Mouse (Mus musculus) layer of hippocampus, adult 18-20 months (tissue): ENCODE measurements around the gene Zfp277. TPM values are rescaled to one million over a fixed set of nuclear protein-coding genes. Genes with fewer than 3 reads are reported as not detected.

Experiments used
- DNase-seq, 2 experiments: peaks; one replicate each; pipeline ENCODE4 v3.0.0; 2022; ENCODE audit warnings: low spot score in 2 of 2
- total RNA-seq, 2 experiments: library from RNA; stranded (reverse); gene quantifications; 2 replicates each; pipeline ENCODE4 v1.2.3; 2021

Gene Zfp277
- total RNA-seq, 2 experiments from 2014 or later = 24.0 to 26.2 TPM

DNA sequence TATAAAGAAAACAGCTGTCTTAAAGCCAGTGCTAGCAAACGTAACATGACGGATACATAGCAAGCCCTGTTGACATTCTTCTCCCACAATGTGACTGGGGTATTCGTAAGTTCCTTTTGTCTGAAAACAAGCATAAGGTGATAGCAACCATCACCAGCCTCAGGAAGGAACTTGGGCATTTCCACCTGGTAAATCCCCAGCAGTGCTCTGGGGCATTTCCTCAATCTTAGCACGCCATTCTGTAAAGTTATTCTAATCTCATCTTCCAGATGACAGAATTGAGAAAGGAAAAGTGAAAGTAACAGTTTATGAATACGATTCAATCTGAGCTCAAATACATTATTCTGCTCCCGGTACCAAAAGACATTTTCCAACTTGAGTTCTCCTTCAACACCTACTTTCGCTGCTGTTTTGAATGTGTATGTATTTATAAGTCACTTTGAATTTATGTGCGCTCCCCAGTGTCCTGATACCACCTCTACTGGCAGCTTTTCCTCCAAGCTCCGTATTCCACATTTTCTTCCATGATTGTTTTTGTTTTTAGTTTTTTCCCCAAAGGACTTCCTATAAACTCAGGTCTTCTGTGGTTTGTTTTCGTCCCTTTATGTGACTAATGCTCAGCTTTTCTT, 64.4 kb downstream of the Zfp277 start:
- DNase-seq = no peak

DNA sequence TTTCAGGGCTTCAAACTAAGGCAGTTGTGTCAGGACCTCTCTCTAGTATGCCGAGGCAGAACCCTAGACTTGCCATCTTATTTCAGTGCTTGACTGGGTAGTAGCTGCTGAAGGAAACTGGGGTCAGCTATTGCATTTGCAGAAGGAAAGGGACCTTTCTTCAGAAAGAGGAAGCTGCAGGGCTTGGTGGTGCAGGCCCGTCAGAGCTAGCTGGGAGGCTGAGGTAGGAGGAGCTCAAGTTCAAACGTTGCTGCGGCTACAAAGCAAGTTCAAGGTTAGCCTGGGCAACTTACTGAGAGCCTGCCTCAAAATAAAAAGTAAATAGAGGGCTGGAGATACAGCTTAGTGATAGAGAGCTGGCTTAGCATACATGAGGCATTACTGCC, 66.2 kb downstream of the Zfp277 start:
- no peak for DNase-seq

DNA sequence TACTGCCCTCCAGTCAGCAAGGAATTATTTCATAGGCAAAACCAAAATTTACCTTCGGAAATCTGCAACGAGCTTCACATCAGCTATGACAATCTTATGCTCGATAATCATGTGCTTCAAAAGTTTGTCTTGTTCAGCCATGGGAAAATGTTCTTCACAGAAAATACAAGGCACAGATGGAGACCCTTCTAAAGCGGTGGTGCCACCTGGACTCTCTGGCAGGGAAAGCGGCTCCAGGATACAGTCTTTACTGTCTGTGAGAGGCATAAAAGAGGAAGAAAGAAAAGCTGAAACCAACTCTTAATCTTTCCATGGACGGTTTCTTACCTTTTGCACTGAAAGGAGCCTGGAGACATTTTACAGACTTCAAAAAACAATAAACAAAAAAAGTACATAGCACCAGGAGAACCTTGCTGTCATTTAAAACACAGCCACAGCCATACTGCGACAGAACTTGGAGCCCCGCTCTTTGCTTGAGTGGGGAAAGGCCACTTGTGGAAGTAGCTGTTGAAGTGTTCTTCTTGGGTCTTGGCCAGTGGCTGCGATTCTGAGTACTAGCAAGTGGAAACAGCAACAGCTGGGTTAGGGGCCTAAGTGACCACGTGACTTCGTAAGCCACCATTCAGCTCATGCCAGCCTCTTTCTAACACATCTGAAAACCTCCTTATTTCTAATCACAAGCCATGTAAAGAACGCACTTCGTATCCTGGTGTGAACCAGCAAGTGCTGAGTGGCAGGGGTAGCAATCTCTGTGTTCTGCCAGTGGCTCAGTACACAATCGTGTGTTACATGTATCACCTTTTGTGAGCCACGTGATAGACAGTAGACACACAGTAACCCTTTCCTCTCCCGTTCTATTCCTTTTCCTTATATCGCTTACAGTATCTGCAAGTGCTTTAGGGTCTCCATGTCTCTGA, 66.8 kb downstream of the Zfp277 start:
- DNase-seq = peak; percentile 50 to 78

DNA sequence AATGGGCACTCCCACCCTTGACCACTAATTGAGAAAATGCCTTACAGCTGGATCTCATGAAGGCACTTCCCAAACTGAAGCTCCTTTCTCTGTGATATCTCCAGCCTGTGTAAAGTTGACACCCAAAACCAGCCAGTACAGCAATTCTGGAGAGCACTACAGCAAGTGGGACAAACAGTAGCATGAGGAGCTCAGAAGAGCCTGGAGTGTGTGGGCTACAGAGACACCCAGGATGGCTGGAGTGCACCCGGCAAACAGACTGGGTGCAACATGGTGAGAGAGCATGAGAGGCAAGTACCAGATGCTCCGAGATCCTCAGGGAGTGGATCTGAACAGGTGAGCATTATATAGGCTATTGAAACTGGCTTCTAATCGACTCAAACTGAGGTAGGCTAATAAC, 93.8 kb downstream of the Zfp277 start:
- DNase-seq = no peak

DNA sequence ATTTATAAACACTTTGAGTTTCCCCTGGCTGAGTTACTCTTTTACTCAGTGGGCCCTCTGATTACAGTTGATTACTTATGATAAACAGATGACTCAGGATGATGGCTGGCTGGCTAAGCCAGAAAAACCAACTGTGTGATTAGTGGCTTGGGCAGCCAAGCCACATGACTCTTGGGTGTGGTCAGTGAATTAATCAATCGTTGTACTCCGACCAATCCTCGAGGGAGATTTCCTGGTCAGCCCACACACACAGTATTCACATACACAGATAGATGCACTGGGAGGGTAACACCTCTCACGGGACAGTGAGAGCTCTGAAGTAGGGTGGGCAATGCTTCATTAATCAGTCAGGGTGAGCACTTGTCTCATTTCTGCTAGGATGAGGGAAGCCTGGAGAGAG, 97.5 kb downstream of the Zfp277 start:
- DNase-seq = no peak

DNA sequence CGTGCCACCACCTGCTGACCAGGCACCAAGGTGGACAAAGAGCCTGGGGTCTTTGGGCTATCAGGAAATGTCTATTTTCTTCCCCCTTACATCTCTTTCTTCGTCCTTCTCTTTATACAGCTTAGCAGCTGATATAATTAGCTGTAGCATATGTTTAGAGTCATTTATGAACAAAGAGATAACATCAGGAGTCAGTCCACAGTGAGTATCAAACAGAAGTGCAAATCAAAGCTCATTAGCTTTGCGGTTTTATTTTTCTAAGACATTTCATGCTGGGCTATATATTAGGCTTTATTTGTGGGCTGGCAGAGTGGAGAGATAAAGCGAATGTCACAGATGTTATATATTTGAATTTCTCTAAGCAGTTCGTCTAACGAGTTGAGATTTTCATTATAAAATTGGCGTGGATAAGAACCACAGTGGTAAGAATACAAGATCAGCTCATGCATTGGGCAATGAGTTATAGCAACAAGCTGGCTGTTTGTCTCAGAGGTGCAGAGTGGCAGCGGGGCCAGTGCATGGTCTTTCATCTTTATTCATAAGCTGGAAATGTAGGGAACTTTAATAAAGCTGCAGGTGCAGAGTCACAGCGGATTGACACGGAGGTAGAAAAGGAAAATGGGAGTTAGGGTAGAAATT, 98.5 kb downstream of the Zfp277 start:
- DNase-seq = no peak

DNA sequence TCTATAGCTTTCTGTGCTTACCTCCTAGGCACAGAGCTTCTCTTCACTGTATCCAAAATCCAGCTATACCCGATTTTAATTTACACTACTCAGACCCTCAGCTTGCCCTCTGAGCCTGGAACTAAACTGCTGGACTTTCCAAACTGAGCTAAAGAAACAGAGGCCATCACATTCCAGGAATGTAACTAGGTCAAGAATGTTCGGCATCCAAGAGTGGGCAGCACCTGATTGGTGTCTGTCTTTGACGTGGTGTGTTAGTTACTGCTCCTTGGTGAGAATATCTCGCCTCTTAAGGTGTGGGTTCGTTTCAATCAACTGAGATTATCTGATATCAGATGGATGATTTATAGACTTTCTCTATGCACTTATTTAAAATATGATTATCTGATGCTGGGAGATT, 104.3 kb downstream of the Zfp277 start:
- no peak for DNase-seq

DNA sequence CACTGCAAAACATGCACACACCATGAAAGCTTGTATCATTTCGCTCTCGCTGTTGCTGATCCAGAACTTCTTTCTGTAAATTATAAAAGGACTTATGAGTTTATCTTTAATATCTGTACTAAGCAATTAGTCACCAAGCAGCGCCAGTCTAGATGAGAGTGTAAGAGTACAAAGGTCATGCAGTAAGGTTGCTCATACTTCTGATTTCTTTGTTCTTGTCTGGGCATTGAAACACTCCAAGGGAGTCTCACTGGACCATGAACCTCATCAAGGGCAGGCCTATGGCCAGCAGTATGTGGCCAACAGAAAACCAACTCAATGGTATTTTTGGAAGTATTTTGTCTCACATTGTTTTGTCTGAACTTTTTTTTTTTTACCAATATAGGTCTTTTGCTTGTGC, 110.4 kb downstream of the Zfp277 start:
- DNase-seq = no peak

DNA sequence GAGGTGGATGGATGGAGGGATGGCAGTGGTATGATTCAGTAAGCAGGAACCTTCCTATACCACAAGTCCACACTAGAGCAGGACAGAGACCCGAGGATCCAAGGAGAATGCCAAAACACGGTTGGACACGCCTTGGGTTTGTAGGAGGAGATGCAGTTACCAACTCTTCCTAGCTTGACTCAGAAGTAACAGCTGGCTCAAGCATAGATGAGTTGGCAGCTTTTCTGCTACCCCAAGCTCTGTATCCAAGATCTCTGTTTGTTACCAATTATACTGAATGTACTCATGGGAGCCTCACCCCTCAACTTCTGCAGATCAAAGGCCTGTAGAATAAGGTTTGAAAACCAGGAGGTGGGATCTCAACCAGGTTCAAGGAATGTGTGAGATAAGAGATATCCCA, 114.2 kb downstream of the Zfp277 start:
- no peak for DNase-seq

DNA sequence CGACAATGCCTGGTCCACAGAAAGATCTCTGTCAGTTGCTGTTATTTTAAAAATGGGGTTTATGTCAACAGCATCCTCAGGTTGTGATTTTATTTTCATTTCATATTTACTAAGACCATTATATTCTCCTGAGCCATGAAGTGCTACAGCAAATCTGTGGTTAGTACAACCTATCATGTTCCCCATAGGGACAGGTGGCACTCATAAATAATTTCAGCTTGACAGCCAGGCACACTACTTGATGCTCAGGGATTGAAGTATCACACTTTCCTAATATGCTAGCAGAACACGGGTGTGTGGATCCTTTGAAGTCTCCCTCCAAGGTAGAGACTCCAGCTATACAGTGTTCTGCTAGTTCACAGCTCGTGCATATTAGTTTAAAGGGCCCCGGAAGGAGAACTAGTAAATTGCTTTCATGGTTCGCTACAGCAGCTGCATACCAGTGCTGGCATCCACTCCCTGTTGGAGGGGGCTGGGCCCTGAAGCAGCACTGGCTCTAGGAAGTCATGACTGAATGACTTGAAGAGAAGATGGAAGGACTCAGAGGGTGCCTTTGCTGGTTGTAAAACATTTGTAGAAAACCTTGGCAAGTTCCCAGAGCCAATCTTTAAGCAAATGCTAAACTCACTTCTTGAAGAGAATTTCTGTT, 118.6 kb downstream of the Zfp277 start:
- no peak for DNase-seq

DNA sequence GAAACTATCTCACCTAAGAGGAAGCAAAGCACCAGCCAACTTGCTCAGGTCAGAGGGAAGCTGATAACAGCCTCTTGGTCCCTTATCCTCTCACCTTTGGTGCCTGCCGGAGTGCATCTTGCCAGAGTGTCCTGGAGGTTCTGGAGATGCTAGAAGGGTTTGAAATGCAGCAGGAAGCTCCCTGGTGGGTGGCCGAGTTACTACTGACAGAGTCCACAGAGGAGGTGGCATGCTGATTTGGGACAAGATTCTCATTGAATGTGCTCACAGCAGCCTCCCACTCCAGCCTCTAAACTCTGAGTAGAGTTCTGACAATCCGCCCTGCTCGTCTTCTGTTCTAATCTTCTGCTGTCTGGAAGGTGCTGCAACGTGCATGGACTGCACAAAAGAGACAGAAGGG, 120.1 kb downstream of the Zfp277 start:
- DNase-seq = no peak

DNA sequence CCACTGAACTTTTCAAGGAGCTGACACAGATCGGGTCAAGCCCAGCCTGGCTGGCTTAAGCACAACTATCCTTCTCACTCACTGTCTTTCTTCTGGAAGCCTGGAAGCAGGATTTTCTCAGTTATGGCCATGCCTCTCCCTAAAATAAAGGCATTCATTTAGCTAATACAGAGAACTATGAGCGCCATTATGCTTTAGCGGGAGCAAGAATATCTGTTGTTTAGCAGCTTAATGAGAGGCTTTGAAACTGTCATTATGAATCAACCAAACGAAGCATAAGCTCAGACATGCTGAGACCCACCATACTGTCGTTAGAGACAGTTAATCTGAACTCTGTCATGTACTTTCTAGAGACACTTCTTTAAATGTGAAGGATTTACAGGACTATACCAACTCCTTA, 120.9 kb downstream of the Zfp277 start:
- DNase-seq = no peak

DNA sequence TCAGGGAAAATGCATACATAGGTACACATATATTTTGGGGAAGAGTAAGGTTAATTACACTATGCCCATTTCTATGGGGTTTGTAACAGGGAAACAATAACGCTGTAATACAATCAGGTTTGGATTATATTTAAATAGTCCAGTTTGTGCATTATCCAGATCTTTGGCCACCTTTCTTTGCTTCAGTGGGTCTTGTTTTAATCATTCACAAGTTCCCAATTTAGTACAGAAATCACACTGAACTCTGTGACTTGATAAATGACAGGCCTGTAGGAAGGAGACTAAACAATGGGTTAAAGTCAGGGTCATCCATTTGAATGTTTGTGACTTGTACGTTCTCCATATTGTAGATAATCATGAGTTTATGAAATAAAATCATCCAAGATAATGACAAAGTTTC, 130.6 kb downstream of the Zfp277 start:
- no peak for DNase-seq

DNA sequence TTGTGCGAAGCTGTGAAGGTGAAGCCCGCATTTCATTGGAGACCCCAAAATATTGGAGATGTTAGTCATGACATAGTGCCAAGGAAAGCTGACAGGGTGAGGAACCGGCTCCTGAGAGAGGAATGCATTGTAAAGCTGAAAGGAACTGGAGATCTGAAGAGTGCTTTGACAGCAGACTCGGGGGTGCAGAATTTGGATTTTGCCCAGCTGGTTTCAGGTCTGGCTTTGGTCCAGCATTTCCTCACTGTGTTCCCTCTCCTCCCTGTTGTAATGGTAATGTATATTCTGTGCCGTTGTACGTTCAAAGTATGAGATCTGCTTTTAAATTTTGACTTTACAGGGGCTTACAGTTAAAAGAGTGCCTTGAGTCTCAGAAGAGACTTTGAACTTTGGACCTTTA, 141.7 kb downstream of the Zfp277 start:
- DNase-seq = no peak

DNA sequence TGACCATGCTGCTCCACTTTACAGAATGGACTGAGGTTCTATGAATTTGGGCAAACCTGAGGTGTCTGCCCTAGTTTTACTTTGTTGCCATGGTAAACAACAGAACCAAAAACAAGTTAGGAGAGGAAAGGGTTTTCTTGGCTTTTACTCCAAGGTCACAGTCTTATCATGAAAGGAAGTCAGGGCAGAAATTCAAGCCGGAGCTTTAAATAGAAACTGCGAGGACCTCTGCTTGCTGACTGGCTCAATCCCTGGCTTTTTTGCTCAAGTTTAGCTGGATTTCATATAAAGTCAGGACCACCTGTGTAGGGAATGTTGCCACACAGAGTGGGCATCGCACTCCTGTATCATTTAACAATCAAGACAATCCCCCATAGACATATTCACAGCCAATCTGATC, 147.1 kb downstream of the Zfp277 start:
- no peak for DNase-seq

DNA sequence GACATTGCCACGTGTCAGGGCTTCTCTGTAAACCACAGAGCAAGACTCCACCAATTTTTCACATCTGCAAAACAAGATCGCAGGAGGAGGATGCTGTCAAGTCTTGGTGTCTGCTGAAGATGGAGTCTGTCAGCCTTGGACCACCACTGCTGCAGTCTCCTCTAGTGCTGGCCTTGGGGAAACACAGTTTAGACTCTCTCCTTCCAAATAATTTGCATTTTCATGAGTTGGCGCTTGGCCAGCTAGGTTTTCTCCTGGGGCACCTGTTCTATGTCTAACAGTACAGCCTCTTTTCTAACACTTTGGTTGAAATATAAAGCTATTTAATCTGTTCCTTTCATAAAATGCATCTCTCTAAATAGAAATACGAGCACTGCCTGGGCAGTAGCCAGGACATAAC, 159.2 kb downstream of the Zfp277 start:
- DNase-seq = no peak

DNA sequence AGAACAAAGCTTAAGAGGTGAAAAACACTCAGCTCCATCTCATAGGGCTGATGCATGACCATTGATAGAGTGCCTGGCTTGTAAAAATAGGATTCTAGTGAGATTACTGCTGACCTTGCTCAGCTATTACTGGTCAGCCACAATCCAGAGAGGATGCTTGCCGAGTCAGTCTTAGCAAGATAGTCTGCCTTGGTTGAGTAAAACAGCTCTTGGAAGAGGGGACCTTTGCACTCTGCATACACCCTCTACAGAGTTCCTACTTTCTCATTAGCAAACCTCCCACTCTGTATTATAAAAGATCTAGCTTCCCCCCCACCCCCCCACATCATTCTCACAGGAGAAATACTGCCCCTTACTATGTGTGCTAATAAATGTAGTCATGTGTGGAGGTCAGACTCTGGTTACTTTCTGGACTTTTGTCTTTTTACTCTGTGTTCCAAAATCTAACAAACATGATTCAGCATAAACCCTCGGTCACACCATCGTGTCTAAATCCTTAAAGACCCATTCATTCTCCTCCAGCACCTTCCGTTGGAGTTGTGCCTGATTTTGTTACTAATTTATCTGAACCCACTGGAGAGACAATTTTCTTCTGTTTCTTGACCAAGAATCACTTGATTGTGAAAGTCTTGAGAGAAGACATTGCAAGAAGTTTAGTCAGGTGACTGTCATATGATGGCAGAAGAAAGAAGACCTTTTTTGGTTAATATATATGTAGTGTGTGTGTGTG, 164.9 kb downstream of the Zfp277 start:
- no peak for DNase-seq

DNA sequence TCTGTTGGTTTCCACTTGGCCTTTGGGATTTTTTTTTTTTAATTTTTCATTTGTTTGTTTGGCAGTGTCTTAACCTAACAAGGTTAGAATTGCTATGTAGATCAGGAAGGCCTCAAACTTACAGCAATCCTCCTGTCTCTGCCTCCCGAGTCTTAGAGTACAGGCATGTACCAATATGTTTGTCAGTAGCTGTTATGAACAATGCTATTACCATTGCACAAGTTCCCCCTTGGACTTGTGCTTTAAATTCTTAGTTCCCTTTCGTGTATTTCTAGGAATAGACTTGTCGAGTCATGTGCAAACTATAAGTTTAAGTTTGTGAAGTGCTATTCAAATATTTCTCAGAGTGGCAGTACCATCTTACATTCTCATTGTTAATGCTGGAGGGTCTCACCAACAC, 168.1 kb downstream of the Zfp277 start:
- no peak for DNase-seq

DNA sequence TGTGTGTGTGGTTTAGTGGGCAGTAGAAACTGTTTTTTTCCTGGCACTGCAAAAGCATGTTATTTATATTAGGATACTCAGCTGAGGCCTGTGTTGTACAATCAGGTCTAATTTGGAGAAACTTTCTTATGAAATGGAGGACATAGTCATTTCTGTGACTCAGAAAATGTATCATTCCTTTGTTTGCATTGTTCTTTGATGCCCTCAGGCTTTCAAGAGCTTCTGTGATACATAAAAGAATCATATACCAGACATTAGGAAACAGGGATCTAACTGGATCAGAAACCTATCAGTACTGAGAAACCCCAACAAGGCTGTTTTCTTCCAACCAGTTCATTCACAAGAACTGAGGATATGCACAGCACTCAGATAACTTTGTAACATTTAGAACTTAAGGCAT, 170.8 kb downstream of the Zfp277 start:
- DNase-seq = no peak

DNA sequence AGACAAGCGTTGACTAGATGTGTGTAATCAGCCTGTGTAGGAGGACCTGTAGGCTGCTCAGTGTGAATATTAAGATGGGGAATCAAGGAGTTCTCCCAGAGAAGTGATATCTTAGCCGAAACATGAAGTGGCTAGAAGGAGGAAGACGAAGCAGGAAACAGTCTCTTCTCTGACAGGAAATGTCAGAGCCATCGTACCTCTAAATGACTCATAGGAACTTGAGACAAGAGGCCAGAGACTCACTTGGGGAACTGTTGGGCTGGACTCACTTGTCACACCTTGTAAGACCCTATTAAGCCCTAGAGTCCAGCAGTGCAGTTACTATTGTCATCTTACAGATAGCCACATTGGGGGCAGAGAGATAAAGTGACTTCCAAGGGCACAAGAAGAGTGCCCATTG, 172.4 kb downstream of the Zfp277 start:
- DNase-seq = no peak

DNA sequence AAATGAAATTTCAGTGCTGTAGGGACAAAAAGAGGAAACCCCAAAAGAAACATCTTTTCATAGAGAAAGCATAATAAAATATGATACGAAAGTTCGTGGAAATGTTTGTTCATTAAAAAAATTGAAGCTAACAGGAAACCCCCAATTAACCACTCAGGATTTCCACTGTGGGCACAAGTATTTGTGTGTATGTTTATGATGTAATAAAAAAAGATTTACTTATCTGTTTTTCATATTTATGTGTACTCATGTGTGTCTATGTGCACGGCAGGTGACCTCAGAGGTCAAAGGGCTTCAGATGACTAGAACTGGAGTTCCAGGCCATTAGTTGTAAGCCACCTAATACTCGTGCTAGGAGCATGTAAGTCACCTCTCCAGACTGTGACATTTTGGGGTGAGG, 173.0 kb downstream of the Zfp277 start:
- no peak for DNase-seq
